Mouse (Mus musculus) cerebellum, adult 9-10 months (tissue): Measurements from ENCODE around the gene Tstd2.

Experiments
- DNase-seq: peaks from one replicate; pipeline ENCODE4 v3.0.0; 2022

Tstd2 gene

DNA sequence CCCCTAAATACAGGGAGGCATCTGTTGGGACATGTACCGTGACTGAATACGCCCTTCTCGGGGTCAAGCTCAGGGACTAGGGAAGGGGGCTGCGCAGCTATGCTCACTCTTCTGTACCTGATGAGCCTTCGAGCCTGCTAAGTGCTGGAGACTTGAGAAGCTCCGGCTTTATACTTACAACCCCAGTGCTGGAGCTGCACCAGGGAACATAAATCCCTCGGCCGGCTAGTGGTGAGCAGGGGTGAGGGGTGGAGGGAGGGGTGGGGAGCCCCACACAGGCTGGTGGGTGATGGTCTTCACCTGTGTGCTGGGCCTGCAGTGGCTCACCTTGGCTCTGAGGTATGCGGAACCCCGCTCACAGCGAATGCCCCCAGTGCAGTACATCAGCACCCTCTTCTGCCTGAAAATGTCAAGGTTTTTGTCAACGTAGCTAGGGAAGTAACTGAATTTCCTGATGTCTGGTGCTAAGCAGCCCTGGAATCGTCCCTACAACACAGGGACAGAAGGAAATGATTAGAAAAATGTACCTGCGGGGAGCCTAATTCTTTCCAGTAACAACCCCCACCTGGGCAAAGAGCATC lies 18.9 kb downstream of the Tstd2 start:
- DNase-seq, result no peak

- no peak for DNase-seq
Observed at GRCm38 (mm10) chr4:46117536-46117935, 21.0 kb downstream of the Tstd2 start.

DNA sequence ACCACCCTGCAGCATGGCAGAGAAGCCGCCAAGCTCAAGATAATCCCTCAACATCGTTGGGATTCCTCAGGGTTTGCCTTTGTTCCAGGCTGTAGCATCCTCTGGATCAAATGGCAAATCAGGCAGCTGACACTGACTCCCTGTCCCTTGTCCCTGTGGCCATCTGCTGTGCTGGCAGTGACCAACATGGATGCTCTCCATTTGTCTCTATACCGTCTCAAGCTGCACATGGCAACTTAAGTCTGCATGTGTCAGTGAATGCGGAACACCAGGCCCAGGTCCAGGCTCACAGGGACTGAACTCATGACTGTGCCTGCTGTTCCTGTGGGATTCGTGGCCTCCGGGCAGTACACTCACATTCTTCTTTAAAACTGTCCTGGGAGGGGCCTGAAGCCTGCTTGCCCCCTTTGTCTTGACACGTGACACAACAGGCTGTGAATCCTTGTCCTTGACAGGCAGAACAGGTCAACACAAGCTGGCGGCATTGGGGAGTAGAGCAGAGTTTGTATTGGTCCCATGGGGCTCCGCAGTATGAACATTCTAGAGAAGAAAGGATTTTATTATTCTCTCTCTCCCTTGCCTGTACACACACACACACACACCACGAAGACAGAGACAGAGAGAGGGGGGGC lies 21.8 kb downstream of the Tstd2 start:
- DNase-seq, result peak; percentile 89

GRCm38 (mm10) chr4:46115308-46115707 lies 23.2 kb downstream of the Tstd2 start:
- DNase-seq, result no peak

DNA sequence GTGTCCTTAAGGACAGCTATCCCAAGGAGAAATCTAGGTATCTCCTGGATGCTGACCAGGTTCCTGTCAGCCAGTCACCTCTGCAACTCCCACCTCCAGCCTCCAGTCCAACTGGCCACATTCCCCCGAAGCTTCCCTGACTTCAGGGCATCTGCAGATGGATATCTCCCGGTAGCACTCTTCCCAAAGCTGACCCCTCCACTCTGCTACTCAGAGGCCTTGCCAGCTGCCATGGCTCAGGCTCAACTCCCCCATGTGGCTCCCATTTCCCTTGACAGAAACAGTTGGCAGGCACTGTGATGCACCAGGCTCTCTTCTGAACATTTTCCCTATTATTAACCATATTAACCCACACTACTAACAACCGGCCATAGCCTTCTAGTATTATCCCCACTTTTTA lies 27.1 kb downstream of the Tstd2 start:
- DNase-seq, result peak; percentile 73

GRCm38 (mm10) chr4:46110084-46110483 lies 28.4 kb downstream of the Tstd2 start:
- DNase-seq, result no peak

DNA sequence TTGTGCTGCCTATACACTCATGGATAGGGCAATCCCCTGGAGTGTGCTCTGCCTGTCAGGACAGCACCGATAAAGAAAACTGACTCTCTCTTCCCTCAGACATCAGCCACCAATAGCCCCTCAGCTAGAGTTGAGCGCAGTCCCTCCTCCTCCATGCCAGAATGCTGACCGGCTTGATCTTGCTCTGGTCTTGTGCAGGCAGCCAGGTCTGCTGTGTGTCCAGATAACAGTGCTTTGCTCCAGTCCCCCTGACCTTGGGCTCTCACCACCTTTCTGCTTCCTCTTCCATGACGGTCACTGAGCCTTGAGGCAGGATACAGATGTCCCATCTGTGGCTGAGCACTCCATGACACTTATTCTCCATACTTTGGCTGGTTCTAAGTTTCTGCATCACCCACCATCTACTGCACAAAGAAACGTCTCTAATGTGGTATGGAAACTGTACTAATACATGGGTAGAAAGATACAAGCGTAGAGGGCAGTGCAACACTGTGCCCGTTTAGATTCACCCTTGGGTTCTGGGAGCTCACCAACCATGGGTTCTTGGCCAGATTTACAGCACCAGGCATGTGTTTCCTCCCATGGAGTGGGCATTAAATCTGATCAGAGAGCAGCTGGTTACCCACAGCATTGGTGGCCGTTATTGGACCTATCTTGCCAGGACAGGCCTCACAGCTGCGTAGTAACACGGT lies 36.3 kb downstream of the Tstd2 start:
- DNase-seq, result no peak

- DNase-seq, result no peak
Observed at GRCm38 (mm10) chr4:46101211-46101711, 37.2 kb downstream of the Tstd2 start.

DNA sequence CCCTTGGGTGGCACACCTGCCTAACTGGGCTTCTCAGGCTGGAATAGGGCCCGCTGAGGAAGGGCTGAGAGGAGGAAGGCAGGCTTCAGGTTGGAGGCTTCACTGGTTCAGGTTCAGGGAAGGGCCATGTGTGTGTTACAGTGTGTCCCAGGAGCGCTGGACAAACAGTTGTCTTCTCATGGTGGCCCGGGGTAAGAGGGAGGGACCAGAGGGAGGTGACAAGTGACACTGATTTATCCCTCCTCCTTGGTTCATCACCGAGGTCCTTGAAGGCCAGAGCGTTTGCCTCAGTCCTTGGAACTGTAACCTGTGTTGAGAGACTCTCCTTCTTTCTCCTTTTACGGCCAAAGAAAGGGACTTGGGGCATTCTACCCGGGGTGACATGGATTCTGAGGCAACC lies 38.0 kb downstream of the Tstd2 start:
- no peak for DNase-seq

DNA sequence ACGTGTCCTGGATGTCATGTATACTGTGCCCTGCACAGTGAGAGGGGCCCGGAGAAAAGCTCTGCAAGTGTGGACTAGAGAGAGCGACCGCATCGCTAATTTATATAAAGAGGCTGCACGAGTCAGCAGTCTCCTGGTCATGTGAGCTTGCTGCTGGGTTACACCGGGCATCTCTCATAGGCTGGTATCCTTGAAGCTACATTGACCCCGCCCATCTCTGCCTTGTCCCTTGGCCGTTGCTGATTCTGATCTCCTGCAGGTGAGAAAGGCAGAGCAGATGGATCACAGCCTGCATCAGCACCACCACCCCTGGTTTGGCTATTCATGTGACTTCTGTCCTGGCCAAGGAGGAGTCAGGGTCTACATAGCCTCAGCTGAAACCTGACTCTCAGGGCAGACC lies 39.4 kb downstream of the Tstd2 start:
- DNase-seq, result peak; percentile 74

GRCm38 (mm10) chr4:46097591-46097990 lies 40.9 kb downstream of the Tstd2 start:
- no peak for DNase-seq

GRCm38 (mm10) chr4:46096546-46096945 lies 41.9 kb downstream of the Tstd2 start:
- DNase-seq, result no peak

- no peak for DNase-seq
Observed at GRCm38 (mm10) chr4:46095826-46096159, 42.7 kb downstream of the Tstd2 start.

- peak; percentile 81 for DNase-seq
Observed at GRCm38 (mm10) chr4:46094916-46095825, 43.3 kb downstream of the Tstd2 start.

GRCm38 (mm10) chr4:46092429-46093076 lies 45.9 kb downstream of the Tstd2 start:
- peak; percentile 87 for DNase-seq

DNA sequence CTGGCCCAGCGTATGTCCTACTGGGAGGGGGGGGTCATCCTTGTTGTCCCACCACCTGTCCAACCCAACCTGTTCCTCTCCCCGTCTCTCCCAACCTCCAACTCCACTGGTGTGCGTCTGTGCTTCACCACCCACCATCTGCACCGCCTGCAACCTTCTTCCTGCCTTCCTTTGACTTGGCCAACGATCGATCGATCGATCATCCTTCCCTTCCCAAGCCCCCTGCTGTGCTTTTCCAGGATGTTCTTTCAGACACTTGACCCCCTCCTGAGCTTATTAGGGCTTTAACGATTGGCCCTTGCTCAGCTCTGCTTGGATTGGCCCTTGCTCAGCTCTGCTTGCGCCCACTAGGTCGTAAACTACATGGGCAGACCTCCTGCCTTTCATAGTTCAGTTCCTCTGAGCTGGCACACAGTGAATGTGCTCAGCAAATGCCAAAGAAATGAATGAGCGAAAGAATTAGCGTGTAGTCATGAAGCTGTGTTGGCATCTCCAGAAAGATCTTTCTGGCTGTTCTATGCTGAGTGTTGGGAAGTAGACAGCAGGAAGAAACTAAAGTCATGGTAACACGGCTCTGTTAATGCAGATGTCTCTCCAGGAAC lies 48.9 kb downstream of the Tstd2 start:
- no peak for DNase-seq

- peak; percentile 78 for DNase-seq
Observed at GRCm38 (mm10) chr4:46087852-46088251, 50.6 kb downstream of the Tstd2 start.

DNA sequence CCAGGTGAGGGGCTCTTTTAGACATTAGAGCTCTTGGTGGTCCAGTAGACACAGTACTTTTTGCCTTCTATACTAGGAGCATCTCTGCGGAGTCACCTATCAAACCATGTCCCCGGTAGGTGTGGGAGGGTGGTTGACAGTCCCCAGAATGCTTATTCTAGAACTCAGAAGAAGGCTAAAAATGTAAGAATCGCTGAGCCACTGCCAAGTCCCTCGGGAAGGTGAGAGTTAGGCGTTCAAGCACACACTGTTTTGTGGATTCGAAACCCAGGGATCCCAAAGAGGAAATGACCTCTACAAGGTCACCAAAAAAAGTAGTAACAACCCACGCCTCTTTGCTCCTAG lies 51.1 kb downstream of the Tstd2 start:
- peak; percentile 55 for DNase-seq

- no peak for DNase-seq
Observed at GRCm38 (mm10) chr4:46086718-46087426, 51.6 kb downstream of the Tstd2 start.

- peak; percentile 89 for DNase-seq
Observed at GRCm38 (mm10) chr4:46085223-46085811, 53.2 kb downstream of the Tstd2 start.
